Mouse (Mus musculus) megakaryocyte, adult 5-6 weeks (primary cell): ENCODE measurements around the gene Fam240a. TPM values are rescaled to one million over a fixed set of nuclear protein-coding genes. Genes with fewer than 3 reads are reported as not detected.

Experiments used
- ATAC-seq: 2 replicates; pipeline ENCODE4 v1.8.0; 2016; ENCODE audit warnings: mild to moderate bottlenecking, inconsistent platforms; ENCODE audit not compliant: poor library complexity, severe bottlenecking
- total RNA-seq, 2 experiments: library from RNA; stranded (forward) in 1 of 2; stranded (reverse) in 1 of 2; fragments of 153-499, 151-499 nt in 1 of 2; fragments of 221-1000, 200-1000 nt in 1 of 2; gene quantifications; 2 replicates each; pipeline versions ENCODE4 v1.2.3 to v1.2.4; 2015 to 2017

The Fam240a gene
- not detected in 2 replicates for total RNA-seq (2015)
- total RNA-seq (2017) = not detected in 2 replicates

DNA sequence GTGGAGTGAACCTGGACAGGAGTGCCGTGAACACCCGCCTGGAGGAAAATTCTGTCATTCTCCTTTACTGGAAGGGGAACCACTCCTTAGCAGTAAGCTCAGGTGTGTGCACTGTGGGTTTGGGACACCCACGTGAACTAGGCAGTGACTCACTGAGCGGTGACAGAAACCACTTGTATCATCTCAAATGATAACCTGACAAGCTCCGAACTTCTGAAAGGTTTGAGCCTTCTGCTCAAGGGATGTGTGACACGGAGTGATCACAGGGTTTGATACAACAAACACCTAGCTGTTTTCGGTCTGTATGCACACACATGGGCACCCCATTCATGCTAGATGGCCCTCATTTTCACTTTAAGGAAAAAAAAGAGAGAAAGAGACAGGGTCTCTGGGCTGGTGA lies at the start of gene Fam240a:
Fam240a (minus strand) TSS at position 76 of the 400 bp plus-strand sequence.
- ATAC-seq = no peak

DNA sequence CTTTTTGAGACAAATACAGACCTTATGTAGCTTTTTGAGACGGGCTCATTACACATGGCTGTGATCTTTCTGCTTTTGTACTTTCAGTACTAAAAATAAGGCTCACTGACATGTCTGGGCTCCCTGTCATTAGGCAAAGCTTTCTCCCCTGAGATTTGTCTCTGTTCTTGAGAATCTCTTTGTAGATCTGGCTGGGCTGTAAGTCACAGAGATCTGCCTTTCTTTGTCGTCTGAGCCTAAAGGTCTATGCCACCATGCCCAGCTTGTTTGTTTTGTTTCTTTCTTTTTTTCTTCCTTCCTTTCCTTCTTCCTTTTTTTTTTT lies 49.2 kb upstream of the Fam240a start:
- ATAC-seq = no peak

DNA sequence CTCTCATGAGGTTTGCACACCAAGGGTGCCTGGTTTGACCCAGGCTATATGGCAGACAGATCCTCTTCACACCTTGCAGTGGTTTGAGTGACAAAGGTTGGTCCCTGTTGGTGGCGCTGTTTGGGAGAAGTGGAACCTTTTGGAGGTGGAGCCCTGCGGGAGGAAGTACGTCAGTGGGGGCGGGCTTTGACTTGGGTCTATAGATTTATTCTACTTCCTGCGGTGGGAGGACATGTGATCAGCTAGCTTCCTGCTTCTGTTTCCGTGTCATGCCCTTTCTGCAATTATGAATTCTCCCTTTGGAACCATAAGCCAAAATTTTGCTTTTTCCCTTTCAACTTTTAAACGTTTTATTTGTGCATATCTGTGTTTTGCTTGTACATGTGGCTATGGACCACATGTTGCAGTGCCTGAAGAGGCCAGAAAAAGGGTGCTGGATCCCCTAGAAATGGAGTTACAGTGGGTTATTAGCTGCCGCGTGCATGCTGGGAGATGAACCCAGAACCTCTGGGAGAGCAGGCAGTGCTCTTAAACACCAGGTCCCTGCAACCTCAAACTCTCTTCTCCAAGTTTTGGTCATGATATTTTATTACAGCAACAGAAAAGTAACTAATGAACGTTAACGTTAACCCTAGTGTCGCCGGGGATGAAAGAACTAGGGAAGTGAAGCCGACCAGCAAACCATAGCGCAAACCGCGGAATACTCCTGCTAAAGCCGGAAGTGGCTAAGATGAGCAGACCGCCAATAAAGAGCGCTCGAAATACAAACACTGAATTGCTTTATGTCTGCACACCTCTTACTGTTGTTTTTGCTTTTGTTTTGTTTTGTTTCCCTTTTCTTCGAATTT lies 48.6 kb upstream of the Fam240a start:
- ATAC-seq = 0 out of 2 replicates have a peak, but pooled peaks have one; percentile 40

DNA sequence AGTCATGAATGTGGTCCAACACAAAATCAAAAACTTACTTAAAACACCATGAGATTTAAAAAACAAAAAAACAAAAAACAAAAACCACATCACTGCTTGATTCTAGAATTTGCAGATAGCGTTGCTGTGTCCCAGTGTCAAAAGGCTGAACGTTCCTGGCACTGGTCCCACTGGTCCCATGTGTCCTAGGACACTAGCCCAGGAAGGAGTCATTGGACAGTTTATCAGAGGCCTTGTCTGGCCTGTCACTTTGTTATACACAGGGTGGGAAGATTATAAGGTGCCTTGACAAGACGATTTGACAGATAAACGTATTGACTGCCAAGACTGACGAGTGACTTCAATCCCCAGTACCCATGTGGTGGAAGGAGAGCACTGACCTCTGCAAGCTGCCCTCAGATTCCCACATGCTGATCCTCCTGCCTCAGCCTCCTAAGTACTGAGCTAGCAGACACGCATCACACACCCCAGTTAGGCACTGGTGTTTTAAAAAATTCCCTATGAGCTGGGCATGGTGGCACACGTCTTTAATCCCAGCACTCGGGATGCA lies 47.0 kb upstream of the Fam240a start:
- ATAC-seq = no peak

DNA sequence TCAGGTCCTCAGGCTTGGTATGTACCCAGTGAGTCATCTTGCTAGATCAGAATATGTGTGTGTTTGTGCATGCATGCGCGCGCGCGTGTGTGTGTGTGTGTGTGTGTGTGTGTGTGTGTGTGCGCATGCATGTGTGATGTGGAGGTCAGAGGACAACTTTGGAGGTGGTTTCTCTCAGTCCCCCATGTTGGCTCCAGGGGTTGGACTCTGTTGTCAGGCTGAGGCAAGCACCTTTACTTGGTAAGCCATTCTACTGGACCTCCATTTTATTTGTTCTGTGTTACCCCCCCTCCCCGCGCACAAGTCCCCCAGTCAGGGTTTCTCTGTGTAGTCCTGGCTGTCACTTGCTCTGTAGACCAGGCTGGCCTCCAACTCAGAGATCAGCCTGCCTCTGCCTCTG lies 44.7 kb upstream of the Fam240a start:
- ATAC-seq = no peak

DNA sequence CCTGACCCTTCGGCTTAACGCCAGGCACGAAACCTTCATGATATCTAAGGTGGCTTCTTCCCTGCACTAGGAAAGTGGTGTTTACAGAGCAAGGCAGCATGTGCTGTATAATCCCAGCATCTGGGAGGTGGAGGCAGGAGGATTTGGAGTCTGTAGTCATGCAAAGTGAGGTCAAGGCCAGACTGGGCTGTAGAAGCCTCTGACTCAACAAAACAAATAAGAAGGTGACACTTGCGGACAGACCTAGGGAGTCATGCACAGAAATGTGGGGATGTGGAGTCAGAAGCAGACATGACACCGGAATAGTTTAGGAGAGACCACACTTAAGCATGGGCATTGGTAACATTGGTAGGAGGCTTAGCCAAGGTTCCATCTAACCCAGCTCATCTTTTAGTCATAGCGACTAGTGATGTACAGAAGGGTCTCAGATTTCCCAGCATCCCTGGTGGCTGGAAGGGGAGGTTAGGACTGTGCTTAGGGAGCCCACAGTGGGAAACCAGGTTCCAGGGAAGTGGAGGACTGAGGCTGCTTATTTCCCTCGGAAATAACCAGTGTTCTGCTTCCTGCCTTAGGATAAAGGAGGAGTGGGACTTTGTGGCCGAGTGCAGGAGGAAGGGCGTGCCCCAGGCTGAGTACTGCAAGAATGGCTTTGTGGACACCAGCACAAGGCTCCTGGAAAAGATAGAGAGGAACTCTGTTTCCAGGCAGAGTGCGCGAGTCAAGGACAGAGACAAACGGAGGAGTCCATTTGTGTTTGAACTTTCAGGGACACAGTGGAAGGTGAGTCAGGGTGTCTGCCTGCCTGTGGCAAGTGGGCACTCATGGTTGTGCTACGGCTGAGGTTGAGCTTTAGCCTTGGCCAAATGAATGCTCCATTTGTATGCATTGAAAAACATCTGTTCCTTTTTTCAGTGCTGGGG lies 43.8 kb upstream of the Fam240a start:
- no peak for ATAC-seq

DNA sequence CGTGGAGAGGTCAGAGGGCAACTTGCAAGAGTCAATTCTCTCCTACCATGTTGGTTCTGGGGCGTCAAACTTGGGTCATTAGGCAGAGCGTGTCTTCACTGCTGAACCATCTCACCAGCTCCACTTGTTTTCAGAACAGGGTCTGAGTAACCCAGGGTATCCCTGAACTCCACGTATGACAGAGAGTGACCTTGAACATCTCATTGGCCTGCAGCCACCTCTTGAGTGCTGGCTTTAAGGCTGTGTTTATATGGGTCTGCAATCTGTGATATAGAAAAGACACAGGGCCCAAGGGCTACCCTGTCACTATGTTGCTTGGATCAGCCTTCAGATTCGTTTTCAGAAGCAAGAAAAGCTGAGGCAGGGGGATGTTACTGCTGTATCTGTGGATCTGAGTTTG lies 43.0 kb upstream of the Fam240a start:
- ATAC-seq = no peak

DNA sequence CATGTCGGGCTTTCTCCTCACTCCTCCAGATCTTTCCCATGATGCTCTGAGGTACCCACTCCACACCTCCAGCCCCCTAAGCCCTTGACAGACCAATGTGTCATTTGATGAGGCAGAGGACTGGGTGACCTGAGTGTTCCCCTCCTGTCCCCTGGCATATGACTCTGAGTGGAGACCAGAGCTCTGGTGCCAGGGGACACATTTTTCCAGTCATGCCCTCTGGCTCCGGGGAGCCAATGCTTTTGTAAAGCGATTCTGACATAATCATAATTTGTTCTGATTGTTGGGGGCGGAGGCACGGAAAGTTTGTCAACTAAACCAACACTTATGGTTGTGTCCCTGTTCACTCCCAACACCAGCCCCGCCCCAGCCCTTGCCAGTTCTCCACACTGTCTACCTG lies 39.3 kb upstream of the Fam240a start:
- no peak for ATAC-seq

DNA sequence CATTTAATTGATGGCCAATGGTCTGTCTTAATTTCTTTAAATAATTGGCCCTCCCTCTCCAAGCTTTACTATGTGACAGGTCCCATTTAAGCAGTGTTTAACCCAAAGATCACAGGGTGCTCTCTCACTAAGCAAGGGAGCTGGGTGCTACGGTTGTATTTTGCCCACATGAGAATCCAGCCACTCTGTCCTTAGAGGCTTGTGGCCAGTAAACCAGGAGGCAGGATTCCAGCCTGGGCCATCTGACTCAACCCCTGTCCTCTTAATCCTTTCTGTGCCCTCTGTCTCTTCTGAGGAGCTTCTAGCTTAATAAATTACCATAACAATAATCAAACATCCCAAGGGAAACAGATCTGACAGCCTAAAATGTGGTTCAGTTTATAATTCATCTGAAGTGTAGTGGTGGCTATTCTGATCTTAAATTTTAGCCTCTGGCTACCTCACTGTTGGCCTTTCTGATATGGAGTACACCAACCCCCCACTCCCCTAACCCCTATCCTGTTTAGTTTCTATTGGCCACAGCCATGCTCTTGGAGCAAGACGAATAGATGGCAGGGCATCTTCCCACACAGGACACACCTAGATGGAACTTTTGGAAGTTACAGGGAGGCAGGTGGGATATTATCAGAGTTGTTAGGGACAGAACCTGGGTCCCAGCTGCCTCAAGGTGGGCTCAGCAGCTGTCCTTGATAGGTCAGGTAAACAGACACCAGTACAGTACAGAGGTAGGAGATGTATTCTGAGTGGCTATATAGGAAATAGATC lies 38.2 kb upstream of the Fam240a start:
- no peak for ATAC-seq

DNA sequence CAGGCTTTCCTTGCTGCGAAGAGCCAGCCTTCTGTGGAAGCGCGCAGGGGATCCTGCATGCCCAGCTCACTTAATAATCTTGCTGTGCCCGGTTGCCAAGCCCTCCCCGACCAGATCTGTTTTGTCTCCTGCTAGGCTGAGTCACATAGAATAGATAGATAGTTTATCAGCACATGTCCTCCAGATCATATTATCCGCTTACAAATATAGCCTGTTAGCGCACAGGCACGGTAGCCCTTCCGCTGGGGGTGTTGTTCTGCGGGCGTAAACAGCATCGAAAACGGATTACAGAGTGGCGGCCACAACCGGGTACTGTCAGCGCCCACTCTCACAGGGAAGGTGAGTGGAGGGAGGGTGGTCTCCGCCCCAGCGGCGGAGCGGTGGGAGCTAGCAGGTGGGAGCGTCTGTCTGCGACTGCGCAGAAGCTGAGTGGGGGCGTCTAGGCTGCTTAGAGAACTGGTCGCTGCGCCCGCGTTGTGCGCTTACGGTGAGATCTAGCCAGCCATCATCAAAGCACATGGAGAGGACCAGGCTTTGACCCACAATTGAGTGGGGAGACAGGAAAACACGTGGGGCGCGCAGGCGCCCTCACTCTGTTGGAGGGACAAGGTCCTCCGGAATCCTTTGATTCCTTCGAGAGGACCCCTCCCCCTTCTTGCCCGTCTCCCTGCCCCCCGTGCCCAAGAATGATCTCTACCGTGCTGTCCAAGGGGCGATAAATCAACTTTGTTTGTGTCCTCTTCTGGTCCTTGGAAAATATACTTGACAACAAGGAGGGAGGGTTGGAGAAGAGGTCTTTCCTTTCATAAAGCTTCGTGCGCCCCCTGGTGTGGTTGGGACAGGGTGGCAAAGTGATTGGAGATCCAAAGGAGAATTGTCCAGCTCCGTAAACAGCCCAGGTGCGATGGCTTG lies 37.1 kb upstream of the Fam240a start:
- ATAC-seq = peak; percentile 25

DNA sequence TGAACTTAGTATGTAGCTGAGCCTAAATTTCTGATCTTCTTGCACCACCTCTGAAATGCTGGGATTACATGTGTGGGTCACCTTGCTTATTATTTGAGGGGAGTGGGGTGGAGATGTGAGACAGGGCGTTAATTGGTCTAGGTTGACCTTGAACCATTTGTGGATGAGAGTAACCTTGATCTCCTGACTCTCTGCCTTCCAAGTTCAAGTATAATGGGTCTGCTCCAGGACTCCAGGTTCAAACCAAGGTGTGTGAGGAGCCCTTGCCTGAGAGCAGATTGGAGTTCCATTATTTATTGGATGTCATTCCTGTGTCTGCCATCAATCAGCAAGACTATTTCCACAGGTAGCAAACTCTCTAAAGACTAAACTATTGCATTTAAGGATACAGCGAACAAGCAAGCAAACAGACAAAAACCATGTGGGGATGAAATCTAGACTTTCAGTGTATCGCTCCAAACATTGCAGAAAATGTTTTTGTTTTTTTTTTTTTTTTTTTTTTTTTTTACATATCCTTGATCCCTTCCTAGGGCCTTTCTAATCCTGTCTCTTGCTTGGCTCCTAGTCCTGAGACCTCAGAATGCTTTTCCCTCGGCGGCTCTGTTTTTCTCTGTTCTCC lies 36.4 kb upstream of the Fam240a start:
- ATAC-seq = no peak

DNA sequence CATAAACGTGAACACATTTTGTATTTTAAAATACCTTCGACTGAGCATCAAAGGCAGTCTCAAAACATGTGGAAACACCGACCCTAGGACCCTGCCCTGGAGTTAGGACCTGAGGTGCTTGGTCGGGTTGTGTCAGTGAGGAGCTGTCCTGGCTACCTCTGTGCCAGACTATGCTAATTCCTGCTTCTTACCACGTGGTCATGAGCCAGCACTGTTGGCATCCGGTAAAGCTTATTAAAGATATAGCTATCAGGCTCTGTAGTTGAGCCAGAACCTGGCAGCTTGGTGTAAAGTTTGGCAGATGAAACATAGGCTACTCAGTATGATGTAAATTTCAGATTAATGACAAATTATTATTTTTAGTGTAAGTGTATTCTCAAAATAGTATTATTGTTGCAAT lies 35.7 kb upstream of the Fam240a start:
- no peak for ATAC-seq

DNA sequence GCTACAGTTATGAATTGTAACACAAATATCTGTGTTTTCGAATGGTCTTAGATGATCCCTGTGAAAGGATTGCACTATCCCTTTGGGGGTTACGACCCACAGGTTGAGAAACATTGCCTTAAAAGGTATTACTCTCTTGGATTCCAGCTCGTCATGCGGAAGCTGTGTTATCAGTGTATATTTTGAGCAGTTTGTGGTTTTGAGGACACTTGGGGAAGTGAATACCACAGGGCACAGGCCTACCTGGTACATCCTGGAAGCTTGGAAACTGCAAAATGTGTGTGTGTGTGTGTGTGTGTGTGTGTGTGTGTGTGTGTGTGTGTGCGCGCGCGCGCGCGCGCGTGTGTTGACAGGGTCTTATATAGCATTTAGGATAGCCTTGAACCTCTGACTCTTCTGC lies 35.2 kb upstream of the Fam240a start:
- ATAC-seq = peak; percentile 84

DNA sequence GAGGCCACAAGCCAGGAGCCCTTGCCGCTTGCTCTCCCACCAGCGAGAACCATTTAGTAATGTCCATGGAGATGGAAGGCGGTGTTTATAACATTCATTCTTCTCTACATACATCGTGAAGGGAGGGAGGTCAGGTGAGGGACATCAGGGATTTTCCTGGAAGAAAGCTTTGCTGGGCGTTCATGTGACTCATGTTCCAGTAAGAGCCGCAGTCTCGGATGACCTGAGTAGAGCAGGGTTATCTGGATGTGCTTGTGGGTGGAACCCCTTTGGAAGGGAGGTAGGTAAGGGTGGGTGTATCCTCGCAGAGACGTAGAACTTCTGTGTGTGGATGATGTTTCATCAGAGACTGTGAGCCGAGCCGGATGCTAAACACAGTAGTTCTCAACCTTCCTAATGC lies 34.7 kb upstream of the Fam240a start, which contains the start of gene Lrrc2:
Lrrc2 (plus strand) TSS at position 149 of the 400 bp plus-strand sequence.
- ATAC-seq = peak; percentile 26

DNA sequence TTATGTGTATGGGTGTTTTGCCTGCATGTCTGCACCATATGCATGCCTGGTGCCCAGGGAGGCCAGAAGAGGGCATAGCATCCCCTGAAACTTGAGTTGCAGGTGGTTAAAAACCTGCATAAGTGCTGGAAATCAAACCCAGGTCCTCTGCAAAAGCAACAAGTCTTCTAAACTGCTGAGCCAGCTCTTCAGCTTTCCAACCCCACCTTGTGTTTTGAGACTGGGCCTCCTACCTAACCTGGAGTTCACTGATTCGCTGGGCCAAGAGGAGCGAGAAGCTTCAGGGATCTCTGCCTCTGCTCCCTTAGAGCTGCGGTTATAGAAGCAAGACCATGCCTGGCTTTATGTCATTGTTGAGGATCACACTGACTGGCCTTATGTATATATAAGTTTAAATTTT lies 33.4 kb upstream of the Fam240a start:
- no peak for ATAC-seq

DNA sequence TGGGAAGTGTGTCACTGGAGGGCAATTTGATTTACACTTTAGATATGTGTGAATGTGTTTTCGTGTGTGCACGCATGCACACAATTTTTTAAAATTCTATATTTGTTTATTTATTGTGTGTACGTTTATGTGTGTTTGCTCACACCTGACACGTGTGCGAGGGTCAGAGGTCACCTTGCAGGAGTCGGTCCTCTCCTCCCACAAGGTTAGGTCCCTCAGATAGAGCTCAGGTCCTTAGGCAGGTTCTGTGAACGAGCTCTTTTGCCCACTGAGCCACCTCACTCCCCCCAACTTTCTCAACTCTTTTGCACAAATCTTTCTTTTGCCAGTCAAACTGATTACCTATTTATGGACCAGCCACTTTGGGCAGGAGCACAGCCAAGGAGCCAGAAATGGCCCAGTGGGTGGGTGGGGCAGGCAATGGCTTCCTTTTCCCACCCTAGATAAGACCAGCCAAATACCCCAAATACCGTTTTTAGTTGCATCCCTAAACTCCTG lies 32.2 kb upstream of the Fam240a start:
- no peak for ATAC-seq

DNA sequence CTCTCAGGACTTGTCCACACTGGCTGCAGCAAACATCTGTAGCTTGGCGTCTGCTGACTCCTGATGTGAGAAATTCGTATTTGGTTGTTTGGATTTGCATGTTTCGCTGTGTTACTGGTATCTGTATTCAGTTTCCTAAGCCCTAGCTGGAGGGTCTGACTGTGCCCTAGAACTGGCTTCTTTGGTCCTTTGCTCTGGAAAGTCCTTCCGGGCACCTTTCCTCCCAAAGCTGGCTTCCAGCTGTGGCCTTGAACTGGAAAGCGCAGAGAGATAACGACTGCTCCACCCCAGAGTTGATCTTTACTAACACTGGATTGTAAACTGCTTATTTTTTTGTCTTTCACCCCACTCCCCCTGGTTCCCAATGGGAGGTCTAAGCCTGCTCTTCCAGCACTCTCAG lies 31.2 kb upstream of the Fam240a start:
- ATAC-seq = no peak

DNA sequence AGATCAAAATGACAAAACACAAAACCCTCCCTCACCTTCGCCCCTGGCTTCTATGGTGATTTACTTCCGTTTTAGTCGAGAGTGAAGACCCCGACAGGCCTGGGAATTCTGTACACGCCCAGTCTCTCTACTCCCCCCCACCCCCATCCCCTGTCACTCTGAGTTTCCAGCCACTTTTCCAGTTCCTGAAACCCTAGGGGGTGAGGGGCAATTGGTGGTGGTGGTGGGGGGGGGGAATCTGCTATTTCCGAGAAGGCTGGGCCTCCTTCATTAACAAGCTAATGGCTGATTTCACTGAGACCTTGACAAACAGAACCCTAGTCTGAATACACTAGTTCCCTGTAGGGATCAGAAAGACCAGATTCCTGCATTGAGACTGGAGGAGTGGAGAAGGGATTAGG lies 30.6 kb upstream of the Fam240a start:
- no peak for ATAC-seq

DNA sequence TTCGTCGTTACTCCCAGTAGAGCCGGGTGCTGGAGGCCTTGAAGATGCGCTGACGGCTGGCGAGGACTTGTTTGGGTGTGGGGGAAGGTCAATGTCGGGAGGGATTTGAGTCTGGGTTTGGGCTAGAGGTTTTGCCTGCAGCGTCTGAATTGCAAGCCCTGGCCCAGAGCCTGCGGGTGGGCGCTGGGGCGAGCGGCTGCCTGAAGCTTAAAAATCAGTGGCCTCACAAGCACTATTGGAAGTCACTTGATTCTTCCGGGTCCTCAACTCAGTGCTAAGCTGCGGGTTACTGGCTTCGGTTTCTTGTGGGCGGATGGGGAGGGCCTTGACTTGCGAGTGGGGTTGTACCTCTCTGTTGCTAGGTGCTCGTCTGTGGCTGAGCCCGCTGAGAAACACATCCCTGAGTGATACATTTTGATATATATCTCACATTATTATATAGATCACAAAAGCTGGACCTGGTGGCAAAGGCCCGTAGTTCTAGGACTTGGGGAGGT lies 29.9 kb upstream of the Fam240a start:
- no peak for ATAC-seq
